8 mouse cellular contexts compared by ENCODE assay signal in the genomic region with DNA sequence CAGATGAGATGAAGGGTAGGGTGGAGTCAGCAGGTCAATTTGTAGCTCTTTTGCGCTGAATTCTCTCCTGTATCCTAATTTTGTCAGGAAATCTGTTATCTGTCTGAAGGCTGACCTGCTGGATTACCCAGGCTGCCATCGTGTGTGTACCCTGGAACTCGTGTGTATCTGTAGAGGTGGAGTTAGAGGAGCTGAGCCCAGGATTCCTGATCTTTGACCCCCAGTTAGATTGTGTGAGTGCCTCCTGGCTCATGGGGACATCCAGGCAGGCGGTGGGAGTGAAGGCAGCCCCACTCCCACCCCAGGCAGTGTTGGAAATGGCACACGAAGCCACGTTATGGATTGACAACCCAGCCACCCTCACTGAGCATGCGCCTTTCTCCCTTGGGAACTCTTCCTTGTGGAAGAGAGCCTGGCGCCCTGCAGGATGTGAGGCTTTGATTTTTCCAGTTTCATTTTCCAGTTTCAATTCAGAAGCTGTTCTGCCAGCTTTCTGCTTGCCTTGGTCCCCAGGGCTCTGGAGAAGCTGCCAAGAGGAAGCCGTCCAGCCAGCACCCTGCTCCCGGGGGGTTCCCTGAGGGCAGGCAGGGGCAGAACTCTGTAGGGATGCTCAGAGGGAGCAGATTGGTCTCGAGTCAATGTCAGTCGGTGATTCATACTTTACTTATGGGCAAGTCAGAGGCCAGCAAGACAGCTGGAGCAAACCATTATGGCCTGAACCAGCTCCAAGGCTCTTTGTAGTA. TPM values are rescaled to one million over a fixed set of nuclear protein-coding genes. Genes with fewer than 3 reads are reported as not detected.
DNase-seq lines count a peak whose midpoint lies in the region; ATAC-seq and TF ChIP-seq lines count a peak whose summit lies in the region.

No protein-coding gene starts in this region.

- H3K79me2 ChIP-seq in liver, adult 2 months (ENCODE audit: control insufficient read depth, insufficient read depth, low read length), result no peaks in the 10 kb centered on the region

- H3K4me1 ChIP-seq in liver, adult 2 months (ENCODE audit: control insufficient read depth, insufficient read depth, low read length), result peaks cover 36% of the 10 kb centered on the region
- peaks cover 36% of the 10 kb centered on the region for H3K4me1 ChIP-seq in heart, embryonic 12.5 days (replicated peaks)
- peaks cover 41% of the 10 kb centered on the region for H3K4me1 ChIP-seq in stomach, embryonic 15.5 days
- peaks cover 40% of the 10 kb centered on the region for H3K4me1 ChIP-seq in thymus, adult 2 months (replicated peaks; ENCODE audit: control insufficient read depth, insufficient read depth, low read length)

- DNase-seq in liver, adult 2 months (ENCODE audit: extremely low read depth, low read depth, low spot score), result peak; percentile 95
- no peak for DNase-seq in liver
- peak; percentile 87 for DNase-seq in adrenal gland, adult 2 months
- DNase-seq in layer of hippocampus, adult 2 months (ENCODE audit: low spot score in 2 of 2), result peak; percentile 14 to 29
- no peak for DNase-seq in thymus, adult 2 months
- no peak for DNase-seq in thymus, postnatal 10 days (ENCODE audit: low spot score in 2 of 2)

- H3K27me3 ChIP-seq in liver, adult 2 months (ENCODE audit: control insufficient read depth, insufficient read depth, low read length), result no peaks in the 10 kb centered on the region
- no peaks in the 10 kb centered on the region for H3K27me3 ChIP-seq in heart, embryonic 12.5 days (replicated peaks)
- no peaks in the 10 kb centered on the region for H3K27me3 ChIP-seq in stomach, embryonic 15.5 days (replicated peaks)
- no peaks in the 10 kb centered on the region for H3K27me3 ChIP-seq in thymus, adult 2 months (ENCODE audit: control insufficient read depth, insufficient read depth, low read length)

- H3K36me3 ChIP-seq in liver, adult 2 months (ENCODE audit: control insufficient read depth, insufficient read depth, low read length), result no peaks in the 10 kb centered on the region
- H3K36me3 ChIP-seq in heart, embryonic 12.5 days, result no peaks in the 10 kb centered on the region
- H3K36me3 ChIP-seq in stomach, embryonic 15.5 days, result no peaks in the 10 kb centered on the region
- H3K36me3 ChIP-seq in thymus, adult 2 months (ENCODE audit: control insufficient read depth, insufficient read depth, low read length), result no peaks in the 10 kb centered on the region

- TF ChIP-seq CTCF in liver, adult 2 months (IDR thresholded peaks at IDR 0.05; ENCODE audit: low read depth, low read length), result no peak
- TF ChIP-seq CTCF in layer of hippocampus, adult 2 months (conservative IDR thresholded peaks at IDR 0.05), result no peak
- TF ChIP-seq CTCF in thymus, adult 2 months (IDR thresholded peaks at IDR 0.05; ENCODE audit: borderline replicate concordance, control insufficient read depth, extremely low read depth, insufficient read depth, low read length, poor library complexity), result no peak

- H3K27ac ChIP-seq in liver, adult 2 months (replicated peaks; ENCODE audit: insufficient read depth, low read depth, low read length), result peak overlapping the region; percentile 85
- H3K27ac ChIP-seq in heart, embryonic 12.5 days (ENCODE audit: poor library complexity, severe bottlenecking), result peak overlapping the region; percentile 55; the same call in 1 of the 2 replicates
- peak overlapping the region; percentile 85 for H3K27ac ChIP-seq in layer of hippocampus, adult 2 months
- peak overlapping the region; percentile 77 for H3K27ac ChIP-seq in stomach, embryonic 15.5 days
- no peak overlapping the region for H3K27ac ChIP-seq in thymus, adult 2 months (ENCODE audit: control insufficient read depth, insufficient read depth, low read length)

- WGBS in liver, adult 2 months, result 3% methylated on average over 12 of the region's 12 CpGs
- WGBS in heart, embryonic 12.5 days, result 53% methylated on average over 12 of the region's 12 CpGs
- 42% methylated on average over 12 of the region's 12 CpGs for WGBS in stomach, embryonic 15.5 days
- 78% methylated on average over 12 of the region's 12 CpGs for WGBS in thymus, adult 2 months

- no peak overlapping the region for H3K4me2 ChIP-seq in heart, embryonic 12.5 days
- peak overlapping the region; percentile 22 for H3K4me2 ChIP-seq in stomach, embryonic 15.5 days

- ATAC-seq in heart, embryonic 12.5 days (ENCODE audit: insufficient number of reproducible peaks, low FRiP score), result no peak
- no peak; the same call in 1 of the 2 replicates for ATAC-seq in stomach, embryonic 15.5 days (ENCODE audit: insufficient read depth, low FRiP score, low read depth)

- peak overlapping the region; percentile 30 for H3K9ac ChIP-seq in liver, adult 2 months (ENCODE audit: low read depth, low read length)
- H3K9ac ChIP-seq in heart, embryonic 12.5 days, result no peak overlapping the region
- no peak overlapping the region for H3K9ac ChIP-seq in stomach, embryonic 15.5 days

- TF ChIP-seq POLR2A in liver, adult 2 months (IDR thresholded peaks at IDR 0.05; ENCODE audit: extremely low read depth, insufficient read depth, low read length), result no peak
- TF ChIP-seq POLR2A in thymus, adult 2 months (IDR thresholded peaks at IDR 0.05; ENCODE audit: control insufficient read depth, extremely low read depth, insufficient read depth, low read length, poor library complexity), result no peak

- no peaks in the 10 kb centered on the region for H3K9me3 ChIP-seq in heart, embryonic 12.5 days (replicated peaks)
- H3K9me3 ChIP-seq in stomach, embryonic 15.5 days, result no peaks in the 10 kb centered on the region

- peak overlapping the region; percentile 11; the same call in 1 of the 2 replicates for H3K4me3 ChIP-seq in liver, adult 2 months (ENCODE audit: insufficient read depth, low read depth, low read length)
- no peak overlapping the region for H3K4me3 ChIP-seq in heart, embryonic 12.5 days
- H3K4me3 ChIP-seq in layer of hippocampus, adult 2 months, result no peak overlapping the region; the same call in 1 of the 2 replicates
- H3K4me3 ChIP-seq in stomach, embryonic 15.5 days (replicated peaks), result no peak overlapping the region
- no peak overlapping the region for H3K4me3 ChIP-seq in thymus, adult 2 months (ENCODE audit: control insufficient read depth, insufficient read depth, low read length)

RNA-seq across cellular contexts. Expression of a gene that starts 23.6 kb away (rescaled TPM):
- not detected in 2 replicates for total RNA-seq in liver, adult 2 months (2014; rRNA removed)
- 0.16 TPM in 1 of 2 replicates, not detected in the other for polyA plus RNA-seq in liver, adult 2 months (2012; rRNA removed)
- under 1 TPM; 0.43 to 0.45 TPM for total RNA-seq in adrenal gland, adult 2 months (2021)
- polyA plus RNA-seq in adrenal gland, adult 2 months (2012; rRNA removed), result 1.4 and 1.5 TPM in 2 replicates
- 0.22 TPM in 1 of 2 replicates, not detected in the other for polyA plus RNA-seq in heart, embryonic 12.5 days (2016; fragmentation: Nextera tagmentation; extraction: Ambion mirVana)
- total RNA-seq in layer of hippocampus, adult 2 months (2021), result 1 to 10 TPM; 1.1 to 1.6 TPM
- 0.19 and 0.24 TPM in 2 replicates for polyA plus RNA-seq in stomach, embryonic 15.5 days (2015; fragmentation: Nextera tagmentation; extraction: Ambion mirVana)
- 0.86 and 0.98 TPM in 2 replicates for polyA plus RNA-seq in thymus, adult 2 months (2012; rRNA removed)

RNA-seq across cellular contexts. Expression of a gene that starts 26.8 kb away (rescaled TPM):
- 37.5 and 44.2 TPM in 2 replicates for total RNA-seq in liver, adult 2 months (2014; rRNA removed)
- polyA plus RNA-seq in liver, adult 2 months (2012; rRNA removed), result 27.9 and 43.0 TPM in 2 replicates
- total RNA-seq in adrenal gland, adult 2 months (2021), result 10 to 100 TPM; 22.7 to 35.5 TPM
- polyA plus RNA-seq in adrenal gland, adult 2 months (2012; rRNA removed), result 43.7 and 59.0 TPM in 2 replicates
- 9.8 and 11.3 TPM in 2 replicates for polyA plus RNA-seq in heart, embryonic 12.5 days (2016; fragmentation: Nextera tagmentation; extraction: Ambion mirVana)
- total RNA-seq in layer of hippocampus, adult 2 months (2021), result 10 to 100 TPM in 1 of 2 experiments, 1 to 10 TPM in 1; 9.0 to 12.4 TPM
- polyA plus RNA-seq in stomach, embryonic 15.5 days (2015; fragmentation: Nextera tagmentation; extraction: Ambion mirVana), result 27.6 and 27.9 TPM in 2 replicates
- 162 and 169 TPM in 2 replicates for polyA plus RNA-seq in thymus, adult 2 months (2012; rRNA removed)

Comparison
In these comparisons a context has a peak if more than half of its experiments do, and no peak if none do; other contexts are left out.
1. DNase-seq: peak in liver, adult 2 months (single experiment), adrenal gland, adult 2 months (single experiment) and layer of hippocampus, adult 2 months (2 of 2); none in liver (single experiment), thymus, adult 2 months (single experiment) and thymus, postnatal 10 days (0 of 2).